Mouse (Mus musculus) C2C12 (cell line): Measurements from ENCODE around the gene Gpr157.

Source experiments
- CEBPB ChIP-seq: IDR thresholded peaks from one replicate; pipeline ENCODE4 v1.6.1; 2011; ENCODE audit warnings: low read depth, mild to moderate bottlenecking, control low read depth, moderate library complexity
- CTCF ChIP-seq: IDR thresholded peaks from one replicate; pipeline ENCODE4 v1.5.1; 2011; ENCODE audit not compliant: control insufficient read depth, insufficient read depth, insufficient read length
- FOSL1 ChIP-seq: IDR thresholded peaks from one replicate; pipeline ENCODE4 v1.8.0; 2011; ENCODE audit warnings: mild to moderate bottlenecking, low read length; ENCODE audit not compliant: poor library complexity, insufficient read depth, severe bottlenecking
- MAX ChIP-seq: IDR thresholded peaks from one replicate; pipeline ENCODE4 v1.6.1; 2011; ENCODE audit warnings: mild to moderate bottlenecking, control low read depth
- MYOD1 ChIP-seq: IDR thresholded peaks from one replicate; pipeline ENCODE4 v1.6.1; 2011; ENCODE audit warnings: low read depth; ENCODE audit not compliant: control insufficient read depth, insufficient read length
- MYOG ChIP-seq: IDR thresholded peaks from one replicate; pipeline ENCODE4 v1.6.1; 2011; ENCODE audit not compliant: control insufficient read depth, insufficient read length; ENCODE audit errors: extremely low read depth
- USF1 ChIP-seq: IDR thresholded peaks from one replicate; pipeline ENCODE4 v1.6.1; 2011; ENCODE audit warnings: low read depth, mild to moderate bottlenecking, control low read depth, moderate library complexity

- TF ChIP-seq MAX: no peak
- TF ChIP-seq CTCF: no peak
- TF ChIP-seq USF1: no peak
- TF ChIP-seq MYOD1: no peak
- TF ChIP-seq FOSL1: no peak
- TF ChIP-seq CEBPB: no peak
- TF ChIP-seq MYOG: no peak
These were observed 6.7 kb upstream of the Gpr157 start for GRCm38 (mm10) chr4:150080330-150080967.
